Mouse (Mus musculus) MEL (cell line): ENCODE data around the gene Glra2. TPM values are rescaled to one million over a fixed set of nuclear protein-coding genes. Genes with fewer than 3 reads are reported as not detected.

ENCODE experiments used
- DNase-seq: peaks from one replicate; pipeline ENCODE4 v3.0.0; 2011; ENCODE audit warnings: low read depth, low spot score
- H3K27ac ChIP-seq: 2 replicates; pipeline ENCODE4 v1.5.1; 2012; ENCODE audit warnings: low read depth, mild to moderate bottlenecking, control low read depth, low read length, moderate library complexity; ENCODE audit not compliant: control insufficient read depth
- H3K27me3 ChIP-seq, 2 experiments: fragments of 150-350 bp in 1 of 2; sonication (generic) in 1 of 2; 2 replicates each; pipeline ENCODE4 v1.6.1; 2012; ENCODE audit warnings: low read length in 2 of 2, mild to moderate bottlenecking in 2 of 2, improper control_type of control experiment in 1 of 2, moderate library complexity in 1 of 2; ENCODE audit not compliant: insufficient read depth in 2 of 2, control insufficient read depth in 1 of 2
- H3K36me3 ChIP-seq, 2 experiments: 2 replicates each; pipeline ENCODE4 v1.6.1; 2012 to 2014; ENCODE audit warnings: low read length in 2 of 2, improper control_type of control experiment in 1 of 2, inconsistent platforms in 1 of 2, mild to moderate bottlenecking in 1 of 2; ENCODE audit not compliant: insufficient read depth in 2 of 2, control insufficient read depth in 1 of 2
- H3K4me1 ChIP-seq, 2 experiments: fragments of 150-350 bp in 1 of 2; sonication (generic) in 1 of 2; 2 replicates each; pipeline ENCODE4 v1.6.1; 2012; ENCODE audit warnings: low read length in 2 of 2, improper control_type of control experiment in 1 of 2, mild to moderate bottlenecking in 1 of 2; ENCODE audit not compliant: insufficient read depth in 2 of 2, control insufficient read depth in 1 of 2
- H3K4me3 ChIP-seq, 2 experiments: fragments of 150-350 bp in 1 of 2; sonication (generic) in 1 of 2; 2 replicates each; pipeline ENCODE4 v1.5.1; 2012; ENCODE audit warnings: low read depth in 2 of 2, low read length in 2 of 2, mild to moderate bottlenecking in 2 of 2, moderate library complexity in 2 of 2, control low read depth in 1 of 2, improper control_type of control experiment in 1 of 2; ENCODE audit not compliant: control insufficient read depth in 1 of 2, insufficient read depth in 1 of 2
- H3K79me2 ChIP-seq: 2 replicates; pipeline ENCODE4 v1.6.1; 2012; ENCODE audit warnings: mild to moderate bottlenecking, low read length, moderate library complexity; ENCODE audit not compliant: control insufficient read depth, poor library complexity, insufficient read depth
- H3K9ac ChIP-seq: 2 replicates; pipeline ENCODE4 v1.6.1; 2012; ENCODE audit warnings: low read depth, mild to moderate bottlenecking, control low read depth, low read length, moderate library complexity; ENCODE audit not compliant: control insufficient read depth, poor library complexity, severe bottlenecking
- H3K9me3 ChIP-seq: fragments of 150-350 bp; sonication (generic); replicated peaks from 2 replicates; pipeline ENCODE4 v1.6.1; 2012; ENCODE audit warnings: mild to moderate bottlenecking, low read length, improper control_type of control experiment, moderate library complexity; ENCODE audit not compliant: insufficient read depth
- BHLHE40 ChIP-seq: IDR thresholded peaks from 2 replicates; pipeline ENCODE4 v1.6.1; 2012; ENCODE audit warnings: low read depth, mild to moderate bottlenecking, inconsistent platforms, low read length, improper control_type of control experiment, borderline replicate concordance
- CHD1 ChIP-seq: IDR thresholded peaks from 2 replicates; pipeline ENCODE4 v1.6.1; 2012; ENCODE audit warnings: low read depth, mild to moderate bottlenecking, inconsistent platforms, low read length, improper control_type of control experiment
- CHD2 ChIP-seq: IDR thresholded peaks from 2 replicates; pipeline ENCODE4 v1.6.1; 2011; ENCODE audit warnings: low read length, improper control_type of control experiment
- ELF1 ChIP-seq: IDR thresholded peaks from 2 replicates; pipeline ENCODE4 v1.6.1; 2014; ENCODE audit warnings: low read depth, mild to moderate bottlenecking, inconsistent platforms, low read length, improper control_type of control experiment, moderate library complexity
- ETS1 ChIP-seq: IDR thresholded peaks from 2 replicates; pipeline ENCODE4 v1.6.1; 2012; ENCODE audit warnings: low read depth, mild to moderate bottlenecking, inconsistent platforms, low read length, improper control_type of control experiment, moderate library complexity
- GABPA ChIP-seq: IDR thresholded peaks from 2 replicates; pipeline ENCODE4 v1.6.1; 2012; ENCODE audit warnings: low read depth, mild to moderate bottlenecking, inconsistent platforms, low read length, improper control_type of control experiment, moderate library complexity
- GATA1 ChIP-seq: IDR thresholded peaks from 2 replicates; pipeline ENCODE4 v1.6.1; 2011; ENCODE audit warnings: low read depth, low read length, improper control_type of control experiment
- HCFC1 ChIP-seq: IDR thresholded peaks from 2 replicates; pipeline ENCODE4 v1.6.1; 2012; ENCODE audit warnings: low read depth, mild to moderate bottlenecking, inconsistent platforms, low read length, improper control_type of control experiment, moderate library complexity
- MYB ChIP-seq: IDR thresholded peaks from 2 replicates; pipeline ENCODE4 v1.6.1; 2011; ENCODE audit warnings: mild to moderate bottlenecking, low read depth, low read length, improper control_type of control experiment
- MYC ChIP-seq: IDR thresholded peaks from 2 replicates; pipeline ENCODE4 v1.6.1; 2011; ENCODE audit warnings: low read depth, mild to moderate bottlenecking, low read length, improper control_type of control experiment, moderate library complexity
- NRF1 ChIP-seq: IDR thresholded peaks from 2 replicates; pipeline ENCODE4 v1.6.1; 2014; ENCODE audit warnings: low read depth, mild to moderate bottlenecking, inconsistent platforms, low read length, improper control_type of control experiment, moderate library complexity; ENCODE audit not compliant: poor library complexity, insufficient read depth, severe bottlenecking
- RAD21 ChIP-seq: IDR thresholded peaks from 2 replicates; pipeline ENCODE4 v1.6.1; 2011; ENCODE audit warnings: mild to moderate bottlenecking, low read depth, low read length, improper control_type of control experiment
- SMC3 ChIP-seq: IDR thresholded peaks from 2 replicates; pipeline ENCODE4 v1.6.1; 2011; ENCODE audit warnings: low read depth, low read length, improper control_type of control experiment
- TAL1 ChIP-seq: IDR thresholded peaks from 2 replicates; pipeline ENCODE4 v1.6.1; 2012; ENCODE audit warnings: mild to moderate bottlenecking, inconsistent platforms, low read length, moderate library complexity, mixed read lengths
- TBP ChIP-seq: IDR thresholded peaks from 2 replicates; pipeline ENCODE4 v1.8.0; 2011; ENCODE audit warnings: low read depth, low read length, improper control_type of control experiment
- TCF12 ChIP-seq: IDR thresholded peaks from 2 replicates; pipeline ENCODE4 v1.6.1; 2014; ENCODE audit warnings: low read depth, mild to moderate bottlenecking, inconsistent platforms, low read length, improper control_type of control experiment, moderate library complexity
- USF1 ChIP-seq: IDR thresholded peaks from 2 replicates; pipeline ENCODE4 v1.6.1; 2014; ENCODE audit warnings: low read depth, mild to moderate bottlenecking, inconsistent platforms, low read length, improper control_type of control experiment, moderate library complexity
- ZC3H11A ChIP-seq: IDR thresholded peaks from 2 replicates; pipeline ENCODE4 v1.6.1; 2012; ENCODE audit warnings: low read depth, mild to moderate bottlenecking, inconsistent platforms, low read length, improper control_type of control experiment
- ZKSCAN1 ChIP-seq: IDR thresholded peaks from 2 replicates; pipeline ENCODE4 v1.6.1; 2012; ENCODE audit warnings: low read depth, mild to moderate bottlenecking, inconsistent platforms, low read length, improper control_type of control experiment, moderate library complexity
- ZMIZ1 ChIP-seq: IDR thresholded peaks from 2 replicates; pipeline ENCODE4 v1.6.1; 2012; ENCODE audit warnings: low read depth, mild to moderate bottlenecking, inconsistent platforms, low read length, improper control_type of control experiment, moderate library complexity
- ZNF384 ChIP-seq: IDR thresholded peaks from 2 replicates; pipeline ENCODE4 v1.6.1; 2012; ENCODE audit warnings: low read depth, mild to moderate bottlenecking, inconsistent platforms, low read length, improper control_type of control experiment
- polyA plus RNA-seq, 2 experiments: library from polyadenylated mRNA; stranded (reverse) in 1 of 2; unstranded in 1 of 2; fragments of >175 nt in 1 of 2; fragments of >200 nt in 1 of 2; gene quantifications; 2 replicates each; pipeline versions ENCODE4 v1.2.1 to v1.2.4; 2012; ENCODE audit warnings: low replicate concordance in 2 of 2, low read depth in 1 of 2; ENCODE audit not compliant: insufficient read length in 2 of 2, insufficient read depth in 1 of 2, missing spikeins in 1 of 2
- total RNA-seq: library from RNA; depleted of rRNA; stranded (reverse); fragments of 300-350 nt; gene quantifications from 2 replicates; pipeline ENCODE4 v1.2.3, GENCODE M21; 2012

Glra2 gene
- total and polyA plus RNA-seq, 3 experiments = not detected

DNA sequence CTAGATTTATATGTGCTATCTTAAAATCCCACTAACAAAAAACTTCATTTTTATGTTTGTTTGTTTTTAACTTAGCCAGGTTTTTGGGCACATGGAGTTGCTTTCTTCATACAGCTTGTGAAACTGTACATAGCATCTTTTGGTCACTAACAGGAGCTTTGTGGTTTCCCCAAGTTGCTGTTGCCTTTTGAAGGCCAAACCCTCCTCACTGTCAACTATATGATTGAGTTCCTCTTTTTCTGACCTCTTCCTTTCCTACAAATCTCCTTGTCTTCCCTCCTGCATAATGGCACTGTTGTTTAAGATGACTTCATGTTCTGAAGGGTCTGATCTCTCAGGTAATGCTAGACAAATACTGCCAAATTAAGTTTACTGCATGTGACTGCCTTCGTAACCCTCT, 170.6 kb downstream of the Glra2 start:
- Histone ChIP-seq H3K9me3 (no peaks in the 10 kb centered on the region), H3K27ac (no peak overlapping the region), H3K79me2 (no peaks in the 10 kb centered on the region), H3K9ac (no peak overlapping the region), H3K36me3 (no peaks in the 10 kb centered on the region), H3K27me3 (no peaks in the 10 kb centered on the region), H3K4me3 (no peak overlapping the region), H3K4me1 (no peaks in the 10 kb centered on the region)
- DNase-seq = no peak
- TF ChIP-seq TBP = no peak
- TF ChIP-seq NRF1 = no peak
- TF ChIP-seq ELF1 = no peak
- TF ChIP-seq ZMIZ1 = no peak
- no peak for TF ChIP-seq SMC3
- TF ChIP-seq TAL1 = no peak
- TF ChIP-seq USF1 = no peak
- no peak for TF ChIP-seq BHLHE40
- no peak for TF ChIP-seq CHD2
- no peak for TF ChIP-seq GATA1
- no peak for TF ChIP-seq RAD21
- no peak for TF ChIP-seq ZKSCAN1
- no peak for TF ChIP-seq CHD1
- no peak for TF ChIP-seq TCF12

DNA sequence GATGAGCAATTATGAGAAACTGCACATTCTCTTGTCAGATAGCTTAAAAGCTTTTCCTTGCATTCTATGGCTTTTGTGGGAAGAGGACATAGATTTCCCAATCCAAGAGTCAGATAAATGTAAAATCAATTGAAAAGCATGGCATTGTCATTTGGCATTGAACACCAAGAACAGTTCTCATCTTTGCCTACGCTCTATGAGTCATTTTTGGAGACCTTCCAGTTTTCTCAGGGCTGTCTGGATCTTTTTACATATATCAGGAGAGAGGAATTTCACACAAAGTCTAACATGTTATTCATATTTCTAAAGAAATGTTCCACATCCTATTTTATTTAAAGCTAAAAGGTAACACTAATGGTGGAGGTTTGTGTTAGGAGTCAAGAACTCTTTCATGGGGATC, 223.0 kb downstream of the Glra2 start:
- no peaks in the 10 kb centered on the region for H3K36me3 ChIP-seq
- no peak for DNase-seq
- no peaks in the 10 kb centered on the region for H3K9me3 ChIP-seq
- H3K27ac ChIP-seq = no peak overlapping the region
- no peak overlapping the region for H3K9ac ChIP-seq
- no peak overlapping the region for H3K4me3 ChIP-seq
- TF ChIP-seq TCF12 = no peak
- no peak for TF ChIP-seq HCFC1
- no peak for TF ChIP-seq GABPA
- no peak for TF ChIP-seq ZC3H11A
- no peak for TF ChIP-seq ZNF384
- TF ChIP-seq SMC3 = no peak
- no peak for TF ChIP-seq RAD21
- TF ChIP-seq USF1 = no peak
- TF ChIP-seq MYB = no peak
- TF ChIP-seq CHD2 = no peak
- TF ChIP-seq MYC = no peak
- no peak for TF ChIP-seq ETS1
- TF ChIP-seq GATA1 = no peak
- no peaks in the 10 kb centered on the region for H3K4me1 ChIP-seq
- H3K27me3 ChIP-seq = no peaks in the 10 kb centered on the region
- H3K79me2 ChIP-seq = no peaks in the 10 kb centered on the region
